Mouse (Mus musculus) cerebellum, adult (tissue): ENCODE measurements around the gene 1810010D01Rik.

Experiments
- ATAC-seq: cut with Nextera tagmentation; 2 replicates; pipeline ENCODE4 v1.9.2; 2017; ENCODE audit warnings: mild to moderate bottlenecking, moderate library complexity, mixed read lengths; ENCODE audit not compliant: insufficient number of reproducible peaks, low FRiP score, low TSS enrichment

1810010D01Rik gene

GRCm38 (mm10) chr7:145181376-145182034, 26.4 kb downstream of the 1810010D01Rik start:
- no peak for ATAC-seq

GRCm38 (mm10) chr7:145179691-145180091, 28.2 kb downstream of the 1810010D01Rik start:
- no peak for ATAC-seq

GRCm38 (mm10) chr7:145176750-145177589, 30.9 kb downstream of the 1810010D01Rik start:
- no peak for ATAC-seq

- no peak for ATAC-seq
Measured at GRCm38 (mm10) chr7:145173563-145173962, 34.4 kb downstream of the 1810010D01Rik start.

DNA sequence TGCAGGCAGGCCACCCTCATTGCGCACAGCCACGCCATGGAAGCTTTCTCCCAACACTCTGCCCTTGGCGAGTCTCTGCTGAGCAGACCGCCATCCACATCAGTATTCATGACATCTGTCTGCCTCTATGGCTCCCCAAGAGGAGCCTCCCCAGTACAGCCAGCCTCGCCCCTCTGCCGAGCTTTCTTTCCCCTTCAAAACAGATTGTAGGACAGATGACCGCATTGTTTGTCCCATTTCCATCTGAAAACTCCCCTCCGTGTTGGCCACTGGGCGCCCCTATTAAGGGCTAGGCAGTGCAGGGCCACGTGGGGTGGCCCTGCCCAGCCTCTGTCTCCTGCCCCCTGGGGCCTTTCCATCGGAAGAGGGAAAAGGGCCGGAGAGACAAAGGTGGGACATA, 34.8 kb downstream of the 1810010D01Rik start:
- no peak for ATAC-seq

DNA sequence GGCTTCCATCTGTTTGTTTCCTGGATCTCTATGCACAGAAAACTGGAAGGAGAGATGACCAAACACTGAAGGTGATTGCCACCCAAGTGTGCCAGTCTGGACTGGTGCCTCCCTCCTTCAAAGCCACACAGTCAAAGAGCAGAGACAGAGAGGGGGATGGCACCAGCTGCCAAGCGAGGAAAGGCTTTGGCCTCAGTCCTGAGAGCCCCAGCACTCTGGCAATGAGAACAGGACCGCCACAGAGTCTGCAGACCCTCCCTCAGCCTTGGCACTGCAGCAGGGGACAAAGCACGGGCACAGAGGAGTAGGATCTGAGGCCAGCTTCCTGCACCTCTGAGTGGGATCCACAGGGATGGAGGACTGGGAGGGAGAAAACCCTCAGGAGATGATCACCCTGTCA, 38.2 kb downstream of the 1810010D01Rik start:
- ATAC-seq: no peak

DNA sequence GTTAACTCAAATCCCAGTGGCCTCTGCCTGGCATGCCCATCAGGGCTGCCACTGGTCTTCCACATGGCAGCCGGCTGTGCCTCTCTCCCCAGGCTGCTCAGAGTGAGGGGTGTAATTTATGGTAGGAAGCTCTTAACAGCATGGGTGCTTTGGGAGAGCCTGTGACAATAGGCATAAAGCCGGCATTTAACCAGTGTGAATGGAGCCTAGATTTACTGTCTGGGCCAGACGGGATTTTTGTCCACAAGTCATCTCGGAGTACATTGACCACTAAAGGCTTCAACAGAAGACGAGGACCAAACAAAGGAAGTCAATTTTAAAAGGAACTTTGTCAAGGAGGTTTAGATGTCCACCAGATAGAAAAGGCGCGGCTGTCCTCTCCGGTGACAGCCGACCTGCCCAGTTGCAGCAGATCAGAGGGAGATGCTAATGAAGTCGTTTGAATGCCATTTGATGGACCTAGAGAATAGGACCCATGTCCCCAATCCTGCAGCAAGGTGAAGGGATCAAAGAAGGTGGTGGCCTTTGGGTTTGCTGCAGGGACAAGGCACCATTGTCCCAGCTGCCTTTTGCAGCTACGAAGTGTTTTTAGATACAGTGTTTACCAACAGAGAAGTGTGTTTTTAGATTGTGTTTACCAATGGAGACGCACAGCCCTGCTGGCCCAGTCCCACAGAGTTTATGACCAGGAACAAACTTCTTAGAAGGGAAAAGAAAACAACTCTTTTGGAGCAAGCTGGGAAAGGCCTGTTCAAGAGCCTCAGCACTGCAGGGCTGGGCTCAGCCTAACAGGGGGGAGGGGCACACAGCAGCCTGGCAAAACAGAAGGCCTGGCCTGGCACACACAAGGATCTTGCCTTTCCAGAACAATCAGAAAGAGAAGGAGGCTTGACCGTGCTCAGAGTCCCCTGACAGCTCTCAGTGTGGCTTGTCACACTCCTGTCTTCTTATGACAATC, 48.4 kb downstream of the 1810010D01Rik start:
- no peak for ATAC-seq
